Mouse (Mus musculus) layer of hippocampus, adult 9-11 months (tissue): ENCODE measurements around the gene Ttyh1.
"Not testable (repeated sequence)": the region's sequence is repeated elsewhere in the genome, so short reads cannot be mapped to it uniquely, and the experiment has no call there.

ENCODE experiments used
- DNase-seq: peaks from one replicate; pipeline ENCODE4 v3.0.0; 2022

Ttyh1 gene

GRCm38 (mm10) chr7:4144766-4145551 is 25.8 kb downstream of the Ttyh1 start:
- no peak for DNase-seq

GRCm38 (mm10) chr7:4145552-4146190 is 26.5 kb downstream of the Ttyh1 start:
- no peak for DNase-seq

- no peak for DNase-seq
Measured at GRCm38 (mm10) chr7:4146241-4147180, 27.3 kb downstream of the Ttyh1 start.

GRCm38 (mm10) chr7:4147371-4147770 is 28.2 kb downstream of the Ttyh1 start:
- DNase-seq, result no peak

- no peak for DNase-seq
Measured at GRCm38 (mm10) chr7:4147836-4148235, 28.6 kb downstream of the Ttyh1 start.

GRCm38 (mm10) chr7:4148341-4149208 is 29.4 kb downstream of the Ttyh1 start:
- DNase-seq, result no peak

GRCm38 (mm10) chr7:4149209-4150054 is 30.2 kb downstream of the Ttyh1 start:
- DNase-seq, result peak; percentile 88

- no peak for DNase-seq
Measured at GRCm38 (mm10) chr7:4150059-4150541, 30.9 kb downstream of the Ttyh1 start, which contains the start of gene Leng9. Gene Leng9 (minus strand): TSS chr7:4150374.

- DNase-seq, result no peak
Measured at GRCm38 (mm10) chr7:4150811-4151221, 31.6 kb downstream of the Ttyh1 start.

GRCm38 (mm10) chr7:4151241-4151640 is 32.0 kb downstream of the Ttyh1 start:
- DNase-seq, result no peak

GRCm38 (mm10) chr7:4154356-4154755 is 35.1 kb downstream of the Ttyh1 start:
- DNase-seq, result no peak

- DNase-seq, result no peak
Measured at GRCm38 (mm10) chr7:4154976-4155375, 35.8 kb downstream of the Ttyh1 start.

GRCm38 (mm10) chr7:4161596-4161995 is 42.4 kb downstream of the Ttyh1 start:
- not testable (repeated sequence) for DNase-seq

GRCm38 (mm10) chr7:4163571-4164072 is 44.4 kb downstream of the Ttyh1 start:
- DNase-seq, result no peak

GRCm38 (mm10) chr7:4164090-4164910 is 45.1 kb downstream of the Ttyh1 start, which contains the start of gene Cdc42ep5:
Gene Cdc42ep5 (minus strand): TSS chr7:4164860.
- no peak for DNase-seq

- no peak for DNase-seq
Measured at GRCm38 (mm10) chr7:4165286-4165685, 46.1 kb downstream of the Ttyh1 start.

GRCm38 (mm10) chr7:4167098-4167497 is 47.9 kb downstream of the Ttyh1 start:
- DNase-seq, result no peak

GRCm38 (mm10) chr7:4170193-4170938 is 51.2 kb downstream of the Ttyh1 start:
- DNase-seq, result no peak

GRCm38 (mm10) chr7:4178438-4178837 is 59.2 kb downstream of the Ttyh1 start:
- DNase-seq, result no peak
